Mouse (Mus musculus) limb, embryonic 14.5 days (tissue): ENCODE measurements around the gene Elane. TPM values are rescaled to one million over a fixed set of nuclear protein-coding genes. Genes with fewer than 3 reads are reported as not detected.

Experiments used
- ATAC-seq: fragments of 200-750 bp; cut with Nextera tagmentation; 2 replicates; pipeline ENCODE4 v1.8.0; 2017; ENCODE audit warnings: low read depth, moderate number of reproducible peaks, moderate TSS enrichment; ENCODE audit not compliant: low FRiP score
- DNase-seq: peaks from one replicate; pipeline ENCODE4 v3.0.0-alpha.2; 2015; ENCODE audit warnings: low spot score
- H3K27ac ChIP-seq: fragments of 300-500 bp; sonication (generic); replicated peaks from 2 replicates; pipeline ENCODE4 v1.5.1; 2014; ENCODE audit warnings: low read depth, mild to moderate bottlenecking, low read length, moderate library complexity, mixed read lengths
- H3K27me3 ChIP-seq: fragments of 300-500 bp; sonication (generic); 2 replicates; pipeline ENCODE4 v1.6.1; 2014; ENCODE audit warnings: low read length, mixed read lengths; ENCODE audit not compliant: control insufficient read depth, insufficient read depth
- H3K36me3 ChIP-seq: fragments of 300-500 bp; sonication (generic); 2 replicates; pipeline ENCODE4 v1.6.1; 2014; ENCODE audit warnings: mild to moderate bottlenecking, low read length, moderate library complexity, mixed read lengths; ENCODE audit not compliant: control insufficient read depth, insufficient read depth
- H3K4me1 ChIP-seq: fragments of 300-500 bp; sonication (generic); 2 replicates; pipeline ENCODE4 v1.6.1; 2014; ENCODE audit warnings: antibody characterized with exemption, low read length, mixed read lengths; ENCODE audit not compliant: control insufficient read depth, insufficient read depth
- H3K4me2 ChIP-seq: fragments of 300-500 bp; sonication (generic); replicated peaks from 2 replicates; pipeline ENCODE4 v1.6.1; 2014; ENCODE audit warnings: low read depth, mild to moderate bottlenecking, low read length, moderate library complexity; ENCODE audit not compliant: severe bottlenecking
- H3K4me3 ChIP-seq: fragments of 300-500 bp; sonication (generic); replicated peaks from 2 replicates; pipeline ENCODE4 v1.5.1; 2014; ENCODE audit warnings: low read length
- H3K9ac ChIP-seq: fragments of 300-500 bp; sonication (generic); 2 replicates; pipeline ENCODE4 v1.6.1; 2014; ENCODE audit warnings: mild to moderate bottlenecking, low read depth, low read length, moderate library complexity; ENCODE audit not compliant: severe bottlenecking
- H3K9me3 ChIP-seq: fragments of 300-500 bp; sonication (generic); 2 replicates; pipeline ENCODE4 v1.6.1; 2016; ENCODE audit warnings: low read length; ENCODE audit not compliant: control insufficient read depth
- POLR2A ChIP-seq: fragments of 200-500 bp; IDR thresholded peaks from 2 replicates; pipeline ENCODE4 v1.8.0; 2012; ENCODE audit warnings: inconsistent platforms, mild to moderate bottlenecking, moderate library complexity, borderline replicate concordance; ENCODE audit not compliant: insufficient read depth, insufficient read length; ENCODE audit errors: extremely low read depth
- WGBS: fragments of 180-500 bp; shearing (Covaris S2); extraction: QIAGEN DNeasy Blood & Tissue Kit; methylation state at CpG from one replicate; pipeline ENCODE4 v1.1.7; 2014; 5-methylcytosine and 5-hydroxymethylcytosine counted together
- polyA plus RNA-seq, 2 experiments: library from polyadenylated mRNA; depleted of rRNA in 1 of 2; stranded (reverse) in 1 of 2; unstranded in 1 of 2; fragments of >200 nt; fragmentation: Nextera tagmentation in 1 of 2; extraction: Ambion mirVana in 1 of 2; gene quantifications; 2 replicates each; pipeline versions ENCODE4 v1.2.1 to v1.2.3; 2012 to 2014

The Elane gene
- polyA plus RNA-seq, 2 experiments: 0.35 to 1.2 TPM

DNA sequence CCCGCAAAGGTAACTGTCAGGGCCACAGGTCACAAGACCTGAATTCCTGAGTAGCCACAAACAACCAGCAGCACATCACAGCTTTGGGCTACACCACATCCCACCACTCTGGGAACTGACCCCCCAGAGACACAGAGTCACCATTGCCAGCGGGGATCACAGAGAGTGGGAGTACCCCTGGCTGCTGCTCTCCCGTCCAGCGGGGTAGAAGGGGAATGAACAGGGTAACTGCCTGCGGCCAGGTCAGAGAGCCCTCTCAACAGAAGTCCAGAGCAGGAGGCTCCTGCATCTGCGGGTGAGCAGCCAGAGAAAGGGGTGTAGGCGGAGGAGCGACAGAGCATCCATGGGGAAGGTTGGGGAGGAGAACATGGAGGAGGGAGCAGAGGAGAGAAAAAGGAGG lies 30.0 kb downstream of the Elane start:
- Histone ChIP-seq H3K4me2 (peak overlapping the region; percentile 90), H3K9me3 (no peaks in the 10 kb centered on the region), H3K9ac (peak overlapping the region; percentile 90), H3K4me3 (peak overlapping the region; percentile 71), H3K36me3 (peaks cover 24% of the 10 kb centered on the region), H3K27ac (no peak overlapping the region), H3K27me3 (peaks cover 37% of the 10 kb centered on the region), H3K4me1 (peaks cover 13% of the 10 kb centered on the region)
- TF ChIP-seq POLR2A: no peak
- ATAC-seq: no peak
- no peak for DNase-seq
- WGBS: 5% methylated on average over 8 of the region's 8 CpGs

DNA sequence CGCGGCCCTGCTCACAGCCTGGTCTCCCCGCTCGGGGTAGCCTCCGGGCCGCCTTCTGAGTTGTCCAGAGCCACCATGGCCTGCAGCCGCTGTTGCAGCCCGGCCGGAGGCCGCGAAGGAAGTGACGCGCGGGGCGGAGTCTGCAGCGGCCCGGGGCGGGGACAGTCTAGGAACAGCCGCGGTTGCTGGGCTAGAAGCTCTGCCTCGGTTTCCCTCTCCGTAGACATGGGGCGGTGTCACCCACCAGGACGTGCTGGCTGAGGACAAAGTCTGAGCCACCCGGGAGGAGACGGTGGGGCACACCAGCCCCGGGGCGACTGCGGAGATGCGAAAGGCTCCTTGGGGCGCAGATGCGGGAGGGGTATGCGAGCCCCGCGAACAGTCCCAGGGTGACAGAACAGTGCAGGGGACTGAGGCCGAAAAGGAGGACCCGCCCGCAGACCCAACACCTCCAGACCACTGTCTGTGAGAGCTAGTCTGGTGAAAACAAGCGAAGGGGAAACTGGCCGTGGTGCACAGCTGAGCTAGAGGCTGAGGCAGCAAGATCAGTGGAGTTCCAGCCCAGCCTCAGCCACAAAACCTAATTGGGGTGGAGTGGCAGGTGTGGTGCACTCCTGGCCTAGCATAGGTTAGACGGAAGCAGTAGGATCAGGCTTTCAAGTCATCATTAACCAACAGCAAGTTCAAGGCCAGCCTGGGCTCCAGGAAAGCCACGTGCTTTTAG lies 30.9 kb downstream of the Elane start, which contains the start of gene Kiss1r:
Gene Kiss1r (plus strand): TSS at position 164 of the 724 bp plus-strand sequence.
- DNase-seq (peak; percentile 69), ATAC-seq (peak; percentile 88)
- H3K9me3 ChIP-seq: no peaks in the 10 kb centered on the region
- peaks cover 19% of the 10 kb centered on the region for H3K4me1 ChIP-seq
- peaks cover 46% of the 10 kb centered on the region for H3K27me3 ChIP-seq
- H3K27ac ChIP-seq: 0 out of 2 replicates have a peak within 1 kb of the TSS, but pooled peaks have one; percentile 57
- H3K4me2 ChIP-seq: peak within 1 kb of the TSS; percentile 90
- H3K36me3 ChIP-seq: peaks cover 15% of the 10 kb centered on the region; the same call in 1 of the 2 replicates
- H3K4me3 ChIP-seq: peak within 1 kb of the TSS; percentile 71
- 0 out of 2 replicates have a peak, but pooled peaks have one; percentile 85 for TF ChIP-seq POLR2A
- 2% methylated on average over 33 of the region's 42 CpGs for WGBS
- H3K9ac ChIP-seq: peak within 1 kb of the TSS; percentile 90

DNA sequence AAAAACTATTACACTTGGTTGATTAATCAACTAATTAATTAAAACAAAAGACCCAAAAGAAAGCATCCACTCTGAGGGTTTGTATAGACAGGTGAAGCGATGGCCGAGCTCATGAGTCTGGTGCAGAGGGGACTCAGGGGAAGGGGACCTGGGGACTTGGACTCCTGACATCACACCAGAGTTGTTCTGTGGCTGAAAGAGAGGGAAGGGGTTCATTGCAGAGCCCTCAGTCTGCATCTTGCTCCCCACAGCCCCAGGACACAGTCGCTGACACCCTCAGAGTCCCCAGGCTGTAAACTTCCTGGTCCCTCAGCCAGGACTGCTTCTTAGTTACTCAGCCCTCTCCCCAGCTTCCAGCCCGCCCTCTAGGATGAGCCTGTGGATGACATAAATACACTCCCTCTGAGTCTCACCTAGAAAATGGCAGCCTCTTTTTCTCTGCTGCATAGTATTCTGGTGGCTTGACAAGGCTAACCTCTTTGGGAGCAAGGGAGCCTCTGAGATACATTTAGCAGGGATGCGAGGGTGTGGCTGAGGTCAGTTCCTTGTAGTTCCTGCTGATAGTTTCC lies 31.6 kb downstream of the Elane start:
- Histone ChIP-seq H3K9ac (no peak overlapping the region), H3K36me3 (peaks cover 9% of the 10 kb centered on the region; the same call in 1 of the 2 replicates), H3K27ac (no peak overlapping the region), H3K4me2 (peak overlapping the region; percentile 90), H3K27me3 (peaks cover 53% of the 10 kb centered on the region), H3K9me3 (no peaks in the 10 kb centered on the region), H3K4me3 (peak overlapping the region; percentile 71), H3K4me1 (peaks cover 19% of the 10 kb centered on the region)
- no peak for DNase-seq
- no peak for ATAC-seq
- WGBS: 64% methylated on average over 5 of the region's 5 CpGs
- TF ChIP-seq POLR2A: no peak

GRCm38 (mm10) chr10:79918231-79919078 lies 32.4 kb downstream of the Elane start:
- Histone ChIP-seq H3K27ac (no peak overlapping the region), H3K4me2 (peak overlapping the region; percentile 18; the same call in 1 of the 2 replicates), H3K9ac (peak overlapping the region; percentile 34), H3K36me3 (0 out of 2 replicates have a peak, but pooled peaks cover 3% of the 10 kb centered on the region), H3K4me3 (peak overlapping the region; percentile 14), H3K27me3 (peaks cover 61% of the 10 kb centered on the region), H3K9me3 (no peaks in the 10 kb centered on the region), H3K4me1 (peaks cover 19% of the 10 kb centered on the region)
- WGBS: 6% methylated on average over 33 of the region's 35 CpGs
- no peak for TF ChIP-seq POLR2A
- no peak for ATAC-seq
- no peak for DNase-seq
